Mouse (Mus musculus) stomach, embryonic 14.5 days (tissue): ENCODE measurements around the gene Nodal. TPM values are rescaled to one million over a fixed set of nuclear protein-coding genes. Genes with fewer than 3 reads are reported as not detected.
A peak's percentile ranks its signal among the peaks of the same experiment; 100 is the strongest.

Source experiments
- ATAC-seq: fragments of 200-750 bp; cut with Nextera tagmentation; 2 replicates; pipeline ENCODE4 v1.8.0; 2017; ENCODE audit warnings: low read depth, moderate TSS enrichment; ENCODE audit not compliant: insufficient number of reproducible peaks, insufficient read depth, low FRiP score
- H3K27ac ChIP-seq: fragments of 300-500 bp; sonication (generic); 2 replicates; pipeline ENCODE4 v1.5.1; 2014; ENCODE audit warnings: mild to moderate bottlenecking, low read length, moderate library complexity, mixed read lengths
- H3K27me3 ChIP-seq: fragments of 300-500 bp; sonication (generic); 2 replicates; pipeline ENCODE4 v1.6.1; 2014; ENCODE audit warnings: low read length, control low read depth, mixed read lengths; ENCODE audit not compliant: control insufficient read depth, insufficient read depth
- H3K36me3 ChIP-seq: fragments of 300-500 bp; sonication (generic); 2 replicates; pipeline ENCODE4 v1.6.1; 2014; ENCODE audit warnings: mild to moderate bottlenecking, control low read depth, low read length, moderate library complexity, mixed read lengths; ENCODE audit not compliant: control insufficient read depth, insufficient read depth
- H3K4me1 ChIP-seq: fragments of 300-500 bp; sonication (generic); 2 replicates; pipeline ENCODE4 v1.6.1; 2014; ENCODE audit warnings: low read length, control low read depth, mixed read lengths; ENCODE audit not compliant: control insufficient read depth, insufficient read depth
- H3K4me2 ChIP-seq: fragments of 300-500 bp; sonication (generic); replicated peaks from 2 replicates; pipeline ENCODE4 v1.6.1; 2014; ENCODE audit warnings: low read depth, low read length, control low read depth
- H3K4me3 ChIP-seq: fragments of 300-500 bp; sonication (generic); 2 replicates; pipeline ENCODE4 v1.5.1; 2014; ENCODE audit warnings: low read depth, low read length, control low read depth
- H3K9ac ChIP-seq: fragments of 300-500 bp; sonication (generic); replicated peaks from 2 replicates; pipeline ENCODE4 v1.6.1; 2014; ENCODE audit warnings: low read depth, mild to moderate bottlenecking, control low read depth, low read length, moderate library complexity, mixed read lengths
- H3K9me3 ChIP-seq: fragments of 300-500 bp; sonication (generic); 2 replicates; pipeline ENCODE4 v1.6.1; 2016; ENCODE audit warnings: low read depth, low read length, control low read depth; ENCODE audit not compliant: control insufficient read depth
- WGBS: fragments of 180-500 bp; shearing (Covaris S2); extraction: QIAGEN DNeasy Blood & Tissue Kit; methylation state at CpG from one replicate; pipeline ENCODE4 v1.1.7; 2014; 5-methylcytosine and 5-hydroxymethylcytosine counted together
- polyA plus RNA-seq: library from polyadenylated mRNA; unstranded; fragments of >200 nt; fragmentation: Nextera tagmentation; extraction: Ambion mirVana; gene quantifications from 2 replicates; pipeline ENCODE4 v1.2.1, GENCODE M21; 2014

Gene Nodal
- polyA plus RNA-seq, 1 experiment from 2014 or later = not detected

DNA sequence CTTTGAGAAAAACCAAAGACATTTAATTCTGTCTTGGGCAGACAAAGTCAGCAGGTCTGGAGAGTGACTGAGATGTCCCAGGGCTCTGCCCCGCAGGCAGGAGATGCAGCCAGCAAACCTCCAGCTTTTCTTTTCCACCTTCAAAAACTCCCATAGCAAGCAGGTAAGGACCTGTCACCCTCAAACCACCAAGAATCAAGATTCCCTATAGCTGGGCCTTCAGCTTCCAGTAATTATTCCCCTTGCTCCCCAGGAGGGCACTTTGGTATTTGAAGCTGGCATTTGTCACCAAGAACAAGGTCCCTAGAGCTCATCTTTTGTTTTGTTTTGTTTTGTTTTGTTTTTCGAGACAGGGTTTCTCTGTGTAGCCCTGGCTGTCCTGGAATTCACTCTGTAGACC lies 726 bp upstream of the Nodal start:
- H3K9ac ChIP-seq = no peak overlapping the region
- H3K4me1 ChIP-seq = peaks cover 9% of the 10 kb centered on the region; the same call in 1 of the 2 replicates
- H3K36me3 ChIP-seq = no peaks in the 10 kb centered on the region
- no peak overlapping the region for H3K4me3 ChIP-seq
- no peak overlapping the region for H3K27ac ChIP-seq
- H3K9me3 ChIP-seq = no peaks in the 10 kb centered on the region
- H3K27me3 ChIP-seq = peaks cover 32% of the 10 kb centered on the region
- no peak for ATAC-seq
- 48% methylated on average over 2 of the region's 2 CpGs for WGBS
- no peak overlapping the region for H3K4me2 ChIP-seq

DNA sequence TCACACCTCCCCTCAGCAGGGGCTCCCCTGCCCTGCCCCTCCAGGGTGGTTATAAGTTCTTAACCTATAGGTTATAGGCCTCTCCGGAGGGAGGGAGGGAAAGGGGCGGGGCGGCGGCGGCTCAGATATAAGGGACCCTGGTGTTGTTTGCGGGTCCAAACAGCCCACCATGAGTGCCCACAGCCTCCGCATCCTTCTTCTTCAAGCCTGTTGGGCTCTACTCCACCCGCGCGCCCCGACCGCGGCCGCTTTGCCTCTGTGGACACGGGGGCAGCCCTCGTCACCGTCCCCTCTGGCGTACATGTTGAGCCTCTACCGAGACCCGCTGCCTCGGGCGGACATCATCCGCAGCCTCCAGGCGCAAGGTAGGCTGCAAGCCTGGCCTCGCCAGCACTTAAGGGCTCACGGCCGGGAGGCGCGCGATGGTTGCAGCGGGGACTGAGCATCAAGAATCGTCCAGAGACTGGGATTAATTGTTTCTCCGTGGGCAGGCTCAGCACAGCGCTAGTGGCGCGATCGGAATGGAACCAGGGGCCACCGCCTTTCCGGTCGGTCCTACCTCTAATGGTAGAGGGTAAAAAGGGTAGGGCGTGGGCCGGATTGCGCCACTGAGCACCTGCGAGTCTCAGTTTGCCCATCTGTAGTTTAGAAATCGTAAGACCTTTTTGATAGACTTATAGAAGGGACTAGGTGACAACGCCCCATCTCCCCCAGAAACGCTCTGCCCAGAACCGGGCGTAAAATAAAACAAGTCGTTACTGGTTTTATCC lies 544 bp downstream of the Nodal start:
- Histone ChIP-seq H3K4me1 (peaks cover 9% of the 10 kb centered on the region; the same call in 1 of the 2 replicates), H3K27me3 (peaks cover 32% of the 10 kb centered on the region), H3K9ac (peak overlapping the region; percentile 18; the same call in 1 of the 2 replicates), H3K36me3 (no peaks in the 10 kb centered on the region), H3K27ac (no peak overlapping the region), H3K4me3 (peak overlapping the region; percentile 36), H3K4me2 (peak overlapping the region; percentile 65), H3K9me3 (no peaks in the 10 kb centered on the region)
- peak; percentile 47; the same call in 1 of the 2 replicates for ATAC-seq
- 1% methylated on average over 50 of the region's 50 CpGs for WGBS

DNA sequence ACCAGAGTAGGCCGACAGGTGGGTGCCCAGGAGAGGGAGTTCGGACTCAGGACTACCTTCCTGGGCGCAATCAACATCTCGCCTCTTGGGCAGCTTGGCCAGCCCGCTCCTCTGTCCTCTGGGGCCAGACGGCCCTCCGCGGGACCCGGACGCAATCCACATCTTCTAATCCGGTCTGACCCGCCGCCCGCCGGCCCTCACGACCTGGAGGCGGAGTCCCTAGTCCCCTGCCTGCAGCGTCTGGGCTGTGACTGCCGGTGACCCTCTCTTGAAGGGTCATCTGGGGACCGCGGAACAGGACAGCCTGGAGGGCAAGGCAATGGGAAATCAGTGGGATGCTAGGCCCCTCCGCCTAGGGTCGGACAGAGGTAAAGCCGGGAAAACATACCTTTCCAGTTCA lies 1.4 kb downstream of the Nodal start:
- no peak overlapping the region for H3K9ac ChIP-seq
- peaks cover 9% of the 10 kb centered on the region; the same call in 1 of the 2 replicates for H3K4me1 ChIP-seq
- H3K27ac ChIP-seq = no peak overlapping the region
- H3K36me3 ChIP-seq = no peaks in the 10 kb centered on the region
- WGBS = 9% methylated on average over 24 of the region's 24 CpGs
- peaks cover 32% of the 10 kb centered on the region for H3K27me3 ChIP-seq
- no peak for ATAC-seq
- H3K4me3 ChIP-seq = no peak overlapping the region
- no peaks in the 10 kb centered on the region for H3K9me3 ChIP-seq
- no peak overlapping the region; the same call in 1 of the 2 replicates for H3K4me2 ChIP-seq

DNA sequence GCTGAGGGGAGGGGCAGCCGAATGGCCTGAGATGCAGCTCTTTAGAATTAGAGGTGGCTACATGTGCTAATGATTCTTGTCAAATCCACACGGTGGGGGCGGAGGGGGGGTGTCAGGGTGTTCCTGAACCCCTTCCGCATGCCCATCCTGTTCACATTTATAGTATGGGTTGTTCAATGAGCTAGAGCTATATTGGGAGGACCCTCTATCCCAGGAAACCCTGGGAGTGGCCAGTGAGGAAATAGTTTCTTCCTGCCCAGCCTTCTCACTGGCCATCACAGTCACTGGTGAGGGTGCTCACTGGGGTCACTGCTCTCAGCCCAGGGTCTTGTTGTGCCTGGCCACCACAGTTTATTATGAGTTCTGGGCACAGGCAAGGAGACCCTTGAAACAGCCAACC lies 2.2 kb downstream of the Nodal start:
- no peak overlapping the region for H3K4me2 ChIP-seq
- H3K27ac ChIP-seq = no peak overlapping the region
- 68% methylated on average over 4 of the region's 4 CpGs for WGBS
- no peaks in the 10 kb centered on the region for H3K36me3 ChIP-seq
- peaks cover 14% of the 10 kb centered on the region; the same call in 1 of the 2 replicates for H3K4me1 ChIP-seq
- no peak for ATAC-seq
- H3K27me3 ChIP-seq = peaks cover 32% of the 10 kb centered on the region
- no peak overlapping the region for H3K4me3 ChIP-seq
- H3K9ac ChIP-seq = no peak overlapping the region
- no peaks in the 10 kb centered on the region for H3K9me3 ChIP-seq

DNA sequence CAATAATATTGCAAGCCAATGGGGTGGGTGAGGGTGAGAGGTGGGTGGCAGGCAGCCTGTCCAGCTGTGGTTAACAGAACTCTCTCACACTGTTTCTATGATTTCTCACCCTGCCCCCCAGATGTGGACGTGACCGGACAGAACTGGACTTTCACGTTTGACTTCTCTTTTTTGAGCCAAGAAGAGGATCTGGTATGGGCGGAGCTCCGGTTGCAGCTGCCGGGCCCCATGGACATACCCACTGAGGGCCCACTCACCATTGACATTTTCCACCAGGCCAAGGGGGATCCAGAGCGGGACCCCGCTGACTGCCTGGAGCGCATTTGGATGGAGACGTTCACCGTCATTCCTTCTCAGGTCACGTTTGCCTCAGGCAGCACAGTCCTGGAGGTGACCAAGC lies 5.1 kb downstream of the Nodal start:
- no peak overlapping the region for H3K4me2 ChIP-seq
- 77% methylated on average over 12 of the region's 12 CpGs for WGBS

DNA sequence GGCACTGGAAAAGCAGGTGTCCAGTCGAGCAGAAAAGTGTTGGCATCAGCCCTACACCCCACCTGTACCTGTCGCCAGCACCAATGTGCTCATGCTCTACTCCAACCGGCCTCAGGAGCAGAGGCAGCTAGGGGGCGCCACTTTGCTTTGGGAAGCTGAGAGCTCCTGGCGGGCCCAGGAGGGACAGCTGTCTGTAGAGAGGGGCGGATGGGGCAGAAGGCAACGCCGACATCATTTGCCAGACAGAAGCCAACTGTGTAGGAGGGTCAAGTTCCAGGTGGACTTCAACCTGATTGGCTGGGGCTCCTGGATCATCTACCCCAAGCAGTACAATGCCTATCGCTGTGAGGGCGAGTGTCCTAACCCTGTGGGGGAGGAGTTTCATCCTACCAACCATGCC lies 5.5 kb downstream of the Nodal start:
- Histone ChIP-seq H3K4me3 (no peak overlapping the region), H3K27ac (no peak overlapping the region), H3K36me3 (no peaks in the 10 kb centered on the region), H3K9ac (no peak overlapping the region), H3K9me3 (no peaks in the 10 kb centered on the region), H3K4me1 (peaks cover 7% of the 10 kb centered on the region; the same call in 1 of the 2 replicates), H3K27me3 (peaks cover 12% of the 10 kb centered on the region), H3K4me2 (no peak overlapping the region)
- ATAC-seq = no peak
- WGBS = 64% methylated on average over 10 of the region's 10 CpGs

More for the DNA sequence above, 5.1 kb downstream of the Nodal start:
- no peaks in the 10 kb centered on the region for H3K9me3 ChIP-seq
- H3K9ac ChIP-seq = no peak overlapping the region
- H3K4me3 ChIP-seq = no peak overlapping the region
- H3K36me3 ChIP-seq = no peaks in the 10 kb centered on the region
- H3K27ac ChIP-seq = no peak overlapping the region
- H3K4me1 ChIP-seq = peaks cover 12% of the 10 kb centered on the region; the same call in 1 of the 2 replicates
- no peak for ATAC-seq
- H3K27me3 ChIP-seq = peaks cover 15% of the 10 kb centered on the region

DNA sequence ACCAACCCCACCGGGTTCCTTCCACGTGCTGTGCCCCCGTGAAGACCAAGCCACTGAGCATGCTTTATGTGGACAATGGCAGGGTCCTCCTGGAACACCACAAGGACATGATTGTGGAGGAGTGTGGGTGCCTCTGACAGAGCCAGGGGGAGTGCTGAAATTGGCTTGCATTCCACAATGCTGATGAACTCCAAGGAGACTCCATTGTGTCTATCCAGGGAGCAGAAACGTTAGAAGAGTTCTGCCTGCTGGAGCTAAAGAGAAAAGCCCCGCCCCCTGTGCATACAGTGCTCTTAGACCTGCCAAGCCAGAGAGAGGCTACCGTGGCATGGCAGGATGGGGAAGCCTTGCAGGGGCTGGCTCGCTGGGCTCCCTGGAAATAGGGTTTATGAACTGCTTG lies 6.7 kb downstream of the Nodal start:
- no peaks in the 10 kb centered on the region for H3K9me3 ChIP-seq
- ATAC-seq = no peak
- 29% methylated on average over 7 of the region's 7 CpGs for WGBS
- H3K27ac ChIP-seq = no peak overlapping the region
- 0 out of 2 replicates have a peak, but pooled peaks cover 5% of the 10 kb centered on the region for H3K4me1 ChIP-seq
- peaks cover under 1% of the 10 kb centered on the region; the same call in 1 of the 2 replicates for H3K27me3 ChIP-seq
- H3K9ac ChIP-seq = no peak overlapping the region
- H3K36me3 ChIP-seq = no peaks in the 10 kb centered on the region
- H3K4me3 ChIP-seq = no peak overlapping the region
- no peak overlapping the region for H3K4me2 ChIP-seq

DNA sequence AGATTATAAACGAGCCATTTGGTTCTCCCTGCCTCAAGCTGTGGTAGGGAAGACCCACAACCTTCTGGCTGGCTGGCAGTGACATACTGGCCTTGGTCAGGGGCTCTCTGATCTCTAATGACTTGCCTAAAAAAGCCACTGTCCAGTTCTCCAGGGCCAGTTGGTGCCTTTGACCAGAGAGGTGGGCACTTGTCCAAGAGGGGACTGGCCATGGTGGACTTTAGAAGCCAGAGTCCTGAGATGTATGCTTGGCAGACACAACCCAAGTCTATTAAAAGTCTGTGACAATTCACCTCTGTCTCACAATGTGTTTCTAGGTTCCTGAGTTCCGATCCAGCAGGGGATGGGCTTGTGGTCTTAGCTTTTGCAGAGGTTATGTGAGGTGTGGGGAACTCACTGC lies 7.3 kb downstream of the Nodal start:
- Histone ChIP-seq H3K4me2 (no peak overlapping the region), H3K9me3 (no peaks in the 10 kb centered on the region), H3K27ac (no peak overlapping the region), H3K4me3 (no peak overlapping the region), H3K4me1 (0 out of 2 replicates have a peak, but pooled peaks cover 5% of the 10 kb centered on the region), H3K36me3 (no peaks in the 10 kb centered on the region), H3K27me3 (no peaks in the 10 kb centered on the region), H3K9ac (no peak overlapping the region)
- no peak for ATAC-seq
- 73% methylated on average over 2 of the region's 2 CpGs for WGBS
